Mouse (Mus musculus) T-helper 2 cell (primary cell): Measurements from ENCODE around the gene St6galnac1.

Experiments
- in situ Hi-C: fragments of 300-600 bp; cut with MboI, MseI; formaldehyde crosslinking; loops from one replicate; pipeline ENCODE4 v1.15.1; 2025; ENCODE audit warnings: high pct_unique_total_duplicates

Gene St6galnac1

GRCm38 (mm10) chr11:116729276-116730008 is 45.9 kb downstream of the St6galnac1 start:
- in situ Hi-C loops = no loop called here

GRCm38 (mm10) chr11:116726156-116726555 is 49.2 kb downstream of the St6galnac1 start:
- in situ Hi-C loops = no loop called here

DNA sequence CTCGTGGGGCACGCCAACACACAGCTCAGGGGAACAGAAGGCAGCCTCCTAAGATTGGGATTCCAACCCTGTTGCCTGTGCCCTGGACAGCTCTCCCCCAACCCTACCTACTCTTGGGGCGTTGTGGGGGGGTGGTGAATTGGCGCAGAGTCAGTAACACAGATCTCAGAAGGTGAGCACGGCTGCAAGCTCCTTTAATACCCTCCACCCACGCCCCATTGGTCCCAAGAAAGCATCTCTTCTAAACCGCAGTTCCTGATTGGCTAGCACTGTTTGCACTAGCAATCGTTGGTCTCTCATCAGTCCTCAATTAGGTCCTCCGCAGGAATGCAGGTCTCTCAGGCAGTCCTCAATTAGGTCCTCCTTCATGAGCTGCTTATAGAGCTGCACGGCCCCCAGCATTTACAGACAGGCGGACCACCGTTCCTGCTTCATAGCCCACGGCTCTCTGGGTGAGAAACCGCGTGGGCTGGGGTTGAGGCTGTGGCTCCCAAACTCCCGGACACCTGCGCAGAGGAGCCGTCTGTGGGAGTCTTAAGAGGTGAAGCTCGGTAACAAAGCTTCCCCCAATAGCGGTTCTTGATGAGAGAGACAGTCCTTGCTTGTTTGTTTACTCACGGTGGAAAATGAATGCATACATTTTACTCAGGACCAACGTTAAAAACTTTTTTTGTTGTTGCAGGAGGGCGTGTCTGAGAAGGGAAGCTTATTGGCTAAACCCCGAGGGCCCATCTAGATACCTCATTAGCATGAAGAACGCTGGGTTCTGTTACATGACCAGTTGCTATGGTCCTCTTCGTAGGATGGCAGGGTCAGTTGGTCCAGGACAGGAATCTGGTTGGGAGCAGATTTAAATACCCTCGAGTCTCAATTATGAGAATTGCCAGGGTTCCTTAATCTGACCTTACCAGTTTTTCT is 50.0 kb downstream of the St6galnac1 start:
- in situ Hi-C loops = no loop called here

DNA sequence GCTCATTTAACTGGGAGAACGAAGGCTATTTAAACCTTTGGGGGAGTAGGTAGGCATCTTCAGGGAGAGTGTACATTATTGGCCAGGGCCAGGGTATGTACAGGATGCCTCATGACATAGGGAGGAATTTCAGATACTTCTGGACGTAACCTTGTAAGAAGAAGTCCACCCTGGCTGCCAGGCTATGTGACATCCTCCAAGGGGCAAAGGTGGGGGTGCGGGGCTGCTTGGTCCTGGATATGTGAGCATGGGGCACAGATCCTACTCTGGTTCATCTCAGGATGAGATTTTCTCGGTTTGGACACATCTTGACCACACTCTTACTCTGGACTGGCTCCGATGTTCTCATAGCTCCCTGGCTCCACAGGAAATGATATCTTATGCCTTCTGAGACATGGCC is 52.2 kb downstream of the St6galnac1 start:
- in situ Hi-C loops = no loop called here

GRCm38 (mm10) chr11:116721548-116722271 is 53.6 kb downstream of the St6galnac1 start:
- in situ Hi-C loops = no loop called here

DNA sequence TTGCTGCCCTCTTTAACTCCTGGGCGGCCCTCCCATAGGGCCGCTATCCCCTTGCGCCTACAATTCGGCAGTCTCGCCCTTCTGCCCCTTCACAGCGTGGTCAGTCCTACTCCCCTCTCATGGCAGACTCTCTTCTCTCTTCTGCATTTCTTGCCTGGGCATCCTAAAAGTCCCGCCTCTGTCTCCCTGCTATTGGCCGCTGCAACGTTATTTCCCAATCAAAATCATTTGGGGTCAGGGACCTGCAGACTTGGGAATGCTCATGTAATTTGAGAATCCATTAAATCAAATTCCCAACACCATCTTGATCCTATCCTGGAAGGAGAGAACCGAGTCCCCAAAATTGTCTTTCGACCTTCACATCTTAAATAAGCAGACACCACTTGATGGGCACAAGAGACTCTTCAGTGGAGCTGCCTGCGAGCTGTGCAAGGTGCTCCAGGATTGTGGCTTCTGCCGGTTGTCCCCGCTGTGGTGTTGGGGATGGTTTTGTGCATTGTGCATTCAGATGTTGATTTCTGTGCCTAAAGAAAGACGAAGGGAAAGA is 54.9 kb downstream of the St6galnac1 start:
- in situ Hi-C loops = no loop called here
